Mouse (Mus musculus) liver, embryonic 16.5 days (tissue): ENCODE measurements around the gene Tmco1. TPM values are rescaled to one million over a fixed set of nuclear protein-coding genes. Genes with fewer than 3 reads are reported as not detected.
A peak's percentile ranks its signal among the peaks of the same experiment; 100 is the strongest.
"Not testable (repeated sequence)": the region's sequence is repeated elsewhere in the genome, so short reads cannot be mapped to it uniquely, and the experiment has no call there.

Experiments
- ATAC-seq: fragments of 200-750 bp; cut with Nextera tagmentation; 2 replicates; pipeline ENCODE4 v1.8.0; 2017; ENCODE audit warnings: low read depth, mild to moderate bottlenecking, moderate number of reproducible peaks, moderate library complexity
- H3K27ac ChIP-seq: fragments of 300-500 bp; sonication (generic); 2 replicates; pipeline ENCODE4 v1.5.1; 2014; ENCODE audit warnings: mild to moderate bottlenecking, low read length
- H3K27me3 ChIP-seq: fragments of 300-500 bp; sonication (generic); 2 replicates; pipeline ENCODE4 v1.6.1; 2014; ENCODE audit warnings: low read depth, low read length, mixed read lengths; ENCODE audit not compliant: control insufficient read depth, insufficient read depth
- H3K36me3 ChIP-seq: fragments of 300-500 bp; sonication (generic); 2 replicates; pipeline ENCODE4 v1.6.1; 2014; ENCODE audit warnings: mild to moderate bottlenecking; ENCODE audit not compliant: control insufficient read depth, insufficient read depth
- H3K4me1 ChIP-seq: fragments of 300-500 bp; sonication (generic); 2 replicates; pipeline ENCODE4 v1.6.1; 2014; ENCODE audit warnings: low read depth, low read length, mixed read lengths; ENCODE audit not compliant: control insufficient read depth
- H3K4me2 ChIP-seq: fragments of 300-500 bp; sonication (generic); 2 replicates; pipeline ENCODE4 v1.6.1; 2014; ENCODE audit warnings: low read depth, low read length, mixed read lengths
- H3K4me3 ChIP-seq: fragments of 300-500 bp; sonication (generic); 2 replicates; pipeline ENCODE4 v1.5.1; 2014; ENCODE audit warnings: low read depth, mild to moderate bottlenecking, low read length
- H3K9ac ChIP-seq: fragments of 300-500 bp; sonication (generic); 2 replicates; pipeline ENCODE4 v1.6.1; 2014; ENCODE audit warnings: low read depth, low read length
- H3K9me3 ChIP-seq: fragments of 300-500 bp; sonication (generic); replicated peaks from 2 replicates; pipeline ENCODE4 v1.6.1; 2016; ENCODE audit warnings: low read length; ENCODE audit not compliant: control insufficient read depth
- WGBS: fragments of 180-500 bp; shearing (Covaris S2); extraction: QIAGEN DNeasy Blood & Tissue Kit; methylation state at CpG from one replicate; pipeline ENCODE4 v1.1.7; 2014; ENCODE audit not compliant: insufficient replicate concordance; 5-methylcytosine and 5-hydroxymethylcytosine counted together
- polyA plus RNA-seq: library from polyadenylated mRNA; unstranded; fragments of >200 nt; fragmentation: Nextera tagmentation; extraction: Ambion mirVana; gene quantifications from 2 replicates; pipeline ENCODE4 v1.2.1, GENCODE M21; 2015

Tmco1 gene
- polyA plus RNA-seq, 1 experiment from 2014 or later: 61.3 TPM

DNA sequence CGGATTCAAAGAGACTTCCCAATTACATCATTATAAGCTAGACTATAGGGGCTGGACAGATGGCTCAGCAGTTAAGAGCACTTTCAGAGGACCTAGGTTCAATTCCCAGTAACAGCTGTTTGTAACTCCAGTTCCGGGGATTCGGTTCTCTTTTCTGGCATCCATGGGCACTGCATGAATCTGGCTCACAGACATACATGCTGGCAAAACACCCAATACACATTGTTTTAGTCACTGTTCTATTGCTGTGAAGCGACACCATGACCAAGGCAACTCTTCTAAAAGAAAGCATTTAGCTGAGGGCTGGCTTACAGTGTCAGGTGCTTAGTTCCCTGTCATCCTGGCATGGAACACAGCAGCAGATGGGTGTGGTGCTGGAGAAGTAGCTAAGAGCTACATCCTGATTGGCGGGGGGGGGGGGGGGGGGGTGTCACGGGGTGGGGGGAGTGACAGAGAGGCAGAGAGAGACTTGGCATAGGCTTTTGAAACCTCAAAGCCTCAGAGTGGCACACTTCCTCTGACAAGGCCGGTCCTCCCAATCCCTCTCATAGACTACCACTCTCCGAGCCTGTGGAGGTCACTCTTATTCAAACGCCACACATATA, 31.1 kb downstream of the Tmco1 start:
- Histone ChIP-seq H3K27me3 (no peaks in the 10 kb centered on the region), H3K36me3 (no peaks in the 10 kb centered on the region), H3K27ac (no peak overlapping the region), H3K4me2 (peak overlapping the region; percentile 94; the same call in 1 of the 2 replicates), H3K9me3 (no peaks in the 10 kb centered on the region), H3K9ac (no peak overlapping the region), H3K4me3 (no peak overlapping the region), H3K4me1 (peaks cover 10% of the 10 kb centered on the region)
- no peak for ATAC-seq
- WGBS: 66% methylated on average over 7 of the region's 9 CpGs

DNA sequence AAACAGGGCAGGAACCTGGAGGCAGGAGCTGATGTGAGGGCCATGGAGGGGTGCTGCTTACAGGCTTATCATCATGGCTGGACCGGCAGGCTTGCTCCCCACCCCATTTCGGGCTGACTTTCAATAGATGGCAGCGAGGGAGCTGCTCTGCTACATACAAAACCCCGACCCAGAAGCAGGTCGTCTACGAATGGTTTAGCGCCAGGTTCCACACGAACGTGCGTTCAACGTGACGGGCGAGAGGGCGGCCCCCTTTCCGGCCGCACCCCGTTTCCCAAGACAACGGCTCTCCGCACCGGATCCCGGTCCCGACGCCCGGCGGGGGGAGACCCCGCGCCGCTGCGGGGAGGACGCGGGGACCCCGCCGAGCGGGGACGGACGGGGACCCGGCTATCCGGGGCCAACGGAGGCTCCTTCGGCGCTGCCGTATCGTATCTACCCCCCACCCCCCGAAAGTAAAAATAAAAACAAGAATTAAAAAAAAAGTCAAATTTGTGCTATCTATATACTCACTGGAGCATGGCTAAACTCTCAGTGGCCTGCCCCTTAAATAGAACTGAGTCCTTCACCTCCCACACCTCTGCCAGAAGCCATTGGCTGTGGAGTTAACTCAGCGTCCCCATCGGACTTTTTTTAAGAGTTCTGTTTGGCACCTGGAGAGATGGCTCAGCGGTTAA, 32.1 kb downstream of the Tmco1 start:
- H3K4me2 ChIP-seq: peak overlapping the region; percentile 94
- ATAC-seq: peak; percentile 81
- H3K27me3 ChIP-seq: no peaks in the 10 kb centered on the region
- no peaks in the 10 kb centered on the region for H3K36me3 ChIP-seq
- peak overlapping the region; percentile 66 for H3K4me3 ChIP-seq
- H3K9ac ChIP-seq: peak overlapping the region; percentile 58
- no peaks in the 10 kb centered on the region for H3K9me3 ChIP-seq
- WGBS: 1% methylated on average over 47 of the region's 47 CpGs
- H3K27ac ChIP-seq: peak overlapping the region; percentile 43; the same call in 1 of the 2 replicates
- H3K4me1 ChIP-seq: peaks cover 10% of the 10 kb centered on the region

- no peak for ATAC-seq
- Histone ChIP-seq H3K9ac (peak overlapping the region; percentile 58; the same call in 1 of the 2 replicates), H3K36me3 (no peaks in the 10 kb centered on the region), H3K4me3 (peak overlapping the region; percentile 66; the same call in 1 of the 2 replicates), H3K27ac (no peak overlapping the region; the same call in 1 of the 2 replicates), H3K4me1 (peaks cover 10% of the 10 kb centered on the region), H3K27me3 (no peaks in the 10 kb centered on the region), H3K4me2 (peak overlapping the region; percentile 94), H3K9me3 (no peaks in the 10 kb centered on the region)
- 79% methylated on average over 3 of the region's 3 CpGs for whole genome bisulfite sequencing
Observed at GRCm38 (mm10) chr1:167340910-167341528, 32.8 kb downstream of the Tmco1 start.

DNA sequence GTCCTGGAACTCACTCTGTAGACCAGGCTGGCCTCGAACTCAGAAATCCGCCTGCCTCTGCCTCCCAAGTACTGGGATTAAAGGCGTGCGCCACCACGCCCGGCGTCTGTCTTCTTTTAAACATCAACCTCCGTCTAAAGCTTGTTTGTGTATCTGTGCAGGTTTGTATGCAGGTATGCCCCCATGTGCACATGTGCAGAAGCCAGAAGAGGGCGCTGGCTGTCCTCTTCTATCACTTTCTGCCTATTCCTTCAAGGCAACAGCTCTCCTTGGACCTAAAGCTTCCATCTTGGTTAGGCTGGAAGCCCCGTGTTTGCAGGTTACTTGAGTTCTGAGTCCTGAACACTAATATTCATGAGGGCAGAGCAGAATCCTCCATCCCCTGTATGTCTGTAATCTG, 34.7 kb downstream of the Tmco1 start:
- WGBS: 82% methylated on average over 10 of the region's 10 CpGs

GRCm38 (mm10) chr1:167345994-167346520, 37.9 kb downstream of the Tmco1 start:
- 76% methylated on average over 10 of the region's 10 CpGs for WGBS
- not testable (repeated sequence) for ATAC-seq

More for the DNA sequence above, 34.7 kb downstream of the Tmco1 start:
- Histone ChIP-seq H3K4me2 (no peak overlapping the region), H3K9ac (no peak overlapping the region), H3K4me3 (no peak overlapping the region), H3K9me3 (no peaks in the 10 kb centered on the region), H3K36me3 (no peaks in the 10 kb centered on the region), H3K27me3 (no peaks in the 10 kb centered on the region), H3K4me1 (peaks cover 10% of the 10 kb centered on the region), H3K27ac (no peak overlapping the region)
- ATAC-seq: no peak

DNA sequence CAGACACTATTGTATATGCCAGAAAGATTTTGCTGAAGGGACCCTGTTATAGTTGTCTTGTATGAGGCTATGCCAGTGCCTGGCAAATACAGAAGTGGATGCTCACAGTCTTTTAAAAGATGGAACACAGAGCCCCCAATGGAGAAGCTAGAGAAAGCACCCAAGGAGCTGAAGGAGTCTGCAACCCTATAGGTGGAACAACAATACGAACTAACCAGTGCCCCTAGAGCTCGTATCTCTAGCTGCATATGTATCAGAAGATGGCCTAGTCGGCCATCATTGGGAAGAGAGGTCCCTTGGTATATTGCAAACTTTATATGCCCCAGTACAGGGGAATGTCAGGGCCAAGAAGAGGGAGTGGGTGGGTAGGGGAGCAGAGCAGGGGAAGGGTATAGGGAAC, 41.0 kb downstream of the Tmco1 start:
- H3K9ac ChIP-seq, H3K4me3 ChIP-seq, ATAC-seq, H3K36me3 ChIP-seq, H3K27me3 ChIP-seq, H3K4me2 ChIP-seq, H3K9me3 ChIP-seq: not testable (repeated sequence)
- Histone ChIP-seq H3K4me1 (peaks cover 17% of the 10 kb centered on the region), H3K27ac (peak overlapping the region; percentile 93; the same call in 1 of the 2 replicates)
- WGBS: 22% methylated on average over 3 of the region's 3 CpGs

More at GRCm38 (mm10) chr1:167345994-167346520, 37.9 kb downstream of the Tmco1 start:
- peaks cover 11% of the 10 kb centered on the region for H3K4me1 ChIP-seq
- not testable (repeated sequence) for H3K36me3 ChIP-seq, H3K27me3 ChIP-seq, H3K9ac ChIP-seq, H3K4me3 ChIP-seq, H3K27ac ChIP-seq, H3K4me2 ChIP-seq, H3K9me3 ChIP-seq

GRCm38 (mm10) chr1:167349815-167350596, 41.8 kb downstream of the Tmco1 start, which contains the start of gene Aldh9a1:
TSS of gene Aldh9a1 (plus strand) at chr1:167349991.
- H3K9me3 ChIP-seq: no peaks in the 10 kb centered on the region
- no peaks in the 10 kb centered on the region for H3K27me3 ChIP-seq
- H3K4me2 ChIP-seq: peak within 1 kb of the TSS; percentile 95
- peak within 1 kb of the TSS; percentile 85 for H3K4me3 ChIP-seq
- H3K9ac ChIP-seq: peak within 1 kb of the TSS; percentile 83
- peaks cover 19% of the 10 kb centered on the region for H3K4me1 ChIP-seq
- H3K27ac ChIP-seq: peak within 1 kb of the TSS; percentile 93
- H3K36me3 ChIP-seq: peaks cover 9% of the 10 kb centered on the region
- WGBS: under 1% methylated on average over 55 of the region's 55 CpGs
- ATAC-seq: peak; percentile 95

DNA sequence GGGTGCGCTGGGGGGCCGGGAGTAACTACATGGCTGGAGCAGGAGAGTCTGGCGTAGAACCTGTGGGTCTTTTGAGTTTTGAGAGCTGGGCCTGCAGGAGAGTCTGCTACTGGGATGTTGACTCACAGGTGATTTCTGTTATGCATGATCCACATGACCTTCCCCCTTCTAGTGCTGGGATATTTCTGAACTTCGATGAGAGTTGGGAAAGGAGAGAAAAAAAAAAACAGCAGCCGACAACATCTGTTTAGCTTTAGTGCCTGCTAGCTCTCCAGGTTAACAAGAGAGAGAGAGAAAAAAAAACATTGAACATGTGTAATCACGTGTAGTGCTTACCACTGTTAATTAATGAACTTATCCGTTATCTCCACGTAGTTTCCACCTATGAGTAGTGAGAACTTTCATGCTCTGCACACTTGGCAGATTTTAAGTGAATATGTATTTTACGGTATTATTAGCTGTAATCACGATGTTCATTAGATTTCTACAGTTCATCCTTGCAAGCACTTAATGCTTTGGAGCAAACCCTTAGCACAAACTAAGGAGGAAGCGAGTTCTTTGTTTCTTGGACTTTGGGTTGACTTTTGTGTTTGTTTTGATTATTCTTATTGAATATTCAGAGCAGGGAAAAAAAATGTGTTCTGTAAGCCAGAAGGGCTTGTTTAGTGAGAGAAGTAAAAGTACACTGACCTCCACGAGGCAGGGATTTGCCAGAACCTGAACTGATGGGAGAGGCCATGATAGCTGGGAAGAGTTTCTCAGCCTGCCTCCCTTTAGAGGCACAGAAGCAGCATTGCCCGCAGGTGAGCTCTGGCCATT, 42.6 kb downstream of the Tmco1 start:
- H3K27me3 ChIP-seq: no peaks in the 10 kb centered on the region
- peaks cover 19% of the 10 kb centered on the region for H3K4me1 ChIP-seq
- WGBS: 20% methylated on average over 13 of the region's 13 CpGs
- H3K36me3 ChIP-seq: peaks cover 10% of the 10 kb centered on the region
- peak overlapping the region; percentile 85 for H3K4me3 ChIP-seq
- ATAC-seq: no peak
- peak overlapping the region; percentile 83 for H3K9ac ChIP-seq
- peak overlapping the region; percentile 95 for H3K4me2 ChIP-seq
- peak overlapping the region; percentile 93 for H3K27ac ChIP-seq
- no peaks in the 10 kb centered on the region for H3K9me3 ChIP-seq
